Mouse (Mus musculus) thymus, adult 2 months (tissue): ENCODE measurements around the gene Dnajc2.

Experiments
- CTCF ChIP-seq: fragments of 200-500 bp; IDR thresholded peaks from 2 replicates; pipeline ENCODE4 v1.5.1; 2012; ENCODE audit warnings: mild to moderate bottlenecking, control low read depth, low read length, moderate library complexity, borderline replicate concordance; ENCODE audit not compliant: control insufficient read depth, poor library complexity, insufficient read depth; ENCODE audit errors: extremely low read depth
- POLR2A ChIP-seq: fragments of 200-500 bp; IDR thresholded peaks from 2 replicates; pipeline ENCODE4 v1.6.1; 2012; ENCODE audit warnings: mild to moderate bottlenecking, low read length, control low read depth, moderate library complexity; ENCODE audit not compliant: control insufficient read depth, poor library complexity, insufficient read depth; ENCODE audit errors: extremely low read depth

- TF ChIP-seq CTCF (no peak), POLR2A (no peak)
These were observed 2.4 kb upstream of the Dnajc2 start for GRCm38 (mm10) chr5:21787186-21788105.
